Mouse (Mus musculus) spleen, postnatal 14 days (tissue): ENCODE data around the gene Zfp385c.
A peak's percentile ranks its signal among the peaks of the same experiment; 100 is the strongest.

Experiments used
- DNase-seq, 2 experiments: peaks; one replicate each; pipeline ENCODE4 v3.0.0; 2021 to 2022; ENCODE audit warnings: low spot score in 2 of 2

Gene Zfp385c

GRCm38 (mm10) chr11:100718462-100718861 is 26.2 kb upstream of the Zfp385c start:
- no peak for DNase-seq

GRCm38 (mm10) chr11:100716649-100717048 is 24.4 kb upstream of the Zfp385c start:
- no peak for DNase-seq

- no peak for DNase-seq
Measured at GRCm38 (mm10) chr11:100714948-100715347, 22.7 kb upstream of the Zfp385c start.

GRCm38 (mm10) chr11:100714534-100714915 is 22.3 kb upstream of the Zfp385c start:
- DNase-seq = peak; percentile 58 to 81

GRCm38 (mm10) chr11:100713735-100714533 is 21.7 kb upstream of the Zfp385c start, which contains the start of gene Hspb9:
Gene Hspb9 (plus strand): TSS chr11:100713850.
- peak; percentile 54 to 60 for DNase-seq

GRCm38 (mm10) chr11:100713174-100713573 is 20.9 kb upstream of the Zfp385c start:
- no peak for DNase-seq

- DNase-seq = peak; percentile 49 to 61
Measured at GRCm38 (mm10) chr11:100711783-100712615, 19.7 kb upstream of the Zfp385c start, which contains the start of gene Kat2a. Gene Kat2a (minus strand): TSS chr11:100712465.

GRCm38 (mm10) chr11:100710977-100711376 is 18.7 kb upstream of the Zfp385c start:
- no peak for DNase-seq

- DNase-seq = no peak
Measured at GRCm38 (mm10) chr11:100710528-100710927, 18.3 kb upstream of the Zfp385c start.

GRCm38 (mm10) chr11:100709201-100709810 is 17.1 kb upstream of the Zfp385c start:
- DNase-seq = no peak

GRCm38 (mm10) chr11:100705095-100705747 is 13.0 kb upstream of the Zfp385c start:
- no peak for DNase-seq

- no peak for DNase-seq
Measured at GRCm38 (mm10) chr11:100703851-100704531, 11.7 kb upstream of the Zfp385c start, which contains the start of gene Dhx58. Gene Dhx58 (minus strand): TSS chr11:100704271.

GRCm38 (mm10) chr11:100703366-100703765 is 11.1 kb upstream of the Zfp385c start:
- no peak for DNase-seq

- no peak for DNase-seq
Measured at GRCm38 (mm10) chr11:100702906-100703305, 10.7 kb upstream of the Zfp385c start.

- DNase-seq = peak; percentile 42 to 62
Measured at GRCm38 (mm10) chr11:100702081-100702851, 10.0 kb upstream of the Zfp385c start.

GRCm38 (mm10) chr11:100701301-100701700 is 9.0 kb upstream of the Zfp385c start:
- DNase-seq = peak; percentile 65 to 68

- no peak for DNase-seq
Measured at GRCm38 (mm10) chr11:100700710-100701109, 8.5 kb upstream of the Zfp385c start.

GRCm38 (mm10) chr11:100697921-100698320 is 5.7 kb upstream of the Zfp385c start:
- no peak for DNase-seq

GRCm38 (mm10) chr11:100694926-100695325 is 2.7 kb upstream of the Zfp385c start:
- peak; percentile 56 to 77 for DNase-seq

- DNase-seq = no peak
Measured at GRCm38 (mm10) chr11:100693154-100693553, 899 bp upstream of the Zfp385c start.
